Mouse (Mus musculus) hindbrain, embryonic 12.5 days (tissue): ENCODE results near the gene Rpf2. TPM values are rescaled to one million over a fixed set of nuclear protein-coding genes. Genes with fewer than 3 reads are reported as not detected.

ENCODE experiments used
- ATAC-seq: fragments of 200-750 bp; cut with Nextera tagmentation; 2 replicates; pipeline ENCODE4 v1.8.0; 2017; ENCODE audit warnings: moderate TSS enrichment; ENCODE audit not compliant: low FRiP score
- H3K27ac ChIP-seq: fragments of 300-500 bp; sonication (generic); 2 replicates; pipeline ENCODE4 v1.5.1; 2016; ENCODE audit warnings: mild to moderate bottlenecking
- H3K27me3 ChIP-seq: fragments of 300-500 bp; sonication (generic); 2 replicates; pipeline ENCODE4 v1.6.1; 2016; ENCODE audit warnings: mild to moderate bottlenecking
- H3K36me3 ChIP-seq: fragments of 300-500 bp; sonication (generic); 2 replicates; pipeline ENCODE4 v1.6.1; 2016; ENCODE audit warnings: mild to moderate bottlenecking
- H3K4me1 ChIP-seq: fragments of 300-500 bp; sonication (generic); 2 replicates; pipeline ENCODE4 v1.6.1; 2016
- H3K4me2 ChIP-seq: fragments of 300-500 bp; sonication (generic); replicated peaks from 2 replicates; pipeline ENCODE4 v1.6.1; 2016; ENCODE audit warnings: mild to moderate bottlenecking
- H3K4me3 ChIP-seq: fragments of 300-500 bp; sonication (generic); 2 replicates; pipeline ENCODE4 v1.5.1; 2016; ENCODE audit warnings: mild to moderate bottlenecking
- H3K9ac ChIP-seq: fragments of 300-500 bp; sonication (generic); 2 replicates; pipeline ENCODE4 v1.6.1; 2016; ENCODE audit warnings: mild to moderate bottlenecking, moderate library complexity
- H3K9me3 ChIP-seq: fragments of 300-500 bp; sonication (generic); replicated peaks from 2 replicates; pipeline ENCODE4 v1.6.1; 2016; ENCODE audit warnings: mild to moderate bottlenecking
- WGBS: fragments of 180-500 bp; shearing (Covaris S2); methylation state at CpG from one replicate; pipeline ENCODE4 v1.1.7; 2016; 5-methylcytosine and 5-hydroxymethylcytosine counted together
- polyA plus RNA-seq: library from polyadenylated mRNA; unstranded; fragments of >200 nt; fragmentation: Nextera tagmentation; extraction: Ambion mirVana; gene quantifications from 2 replicates; pipeline ENCODE4 v1.2.1, GENCODE M21; 2016

The Rpf2 gene
- polyA plus RNA-seq, 1 experiment from 2014 or later: 65.4 TPM

DNA sequence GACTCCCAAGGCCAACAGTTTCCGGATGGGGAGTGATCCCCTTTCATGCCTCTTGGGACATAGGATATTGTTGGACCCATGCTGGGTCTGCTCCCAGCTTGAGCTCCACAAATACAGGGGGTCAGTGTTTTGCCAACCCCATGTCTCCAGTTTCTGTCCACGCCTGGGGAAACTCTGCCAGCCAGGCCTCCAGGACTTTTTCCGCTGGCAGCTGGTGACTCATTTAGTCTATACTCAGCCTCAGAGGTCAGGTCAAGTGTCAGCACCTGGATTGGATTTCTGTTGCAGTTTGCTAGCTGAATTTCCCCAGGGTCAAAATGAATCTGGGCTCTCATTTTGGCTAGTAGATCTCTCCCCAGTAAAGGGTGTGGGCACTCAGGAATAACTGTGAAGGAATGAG lies 58.0 kb downstream of the Rpf2 start:
- no peak for ATAC-seq
- Histone ChIP-seq H3K9ac (no peak overlapping the region), H3K27me3 (no peaks in the 10 kb centered on the region), H3K4me1 (peaks cover 5% of the 10 kb centered on the region), H3K27ac (no peak overlapping the region), H3K9me3 (no peaks in the 10 kb centered on the region), H3K4me2 (no peak overlapping the region), H3K4me3 (no peak overlapping the region), H3K36me3 (no peaks in the 10 kb centered on the region)
- 65% methylated on average over 3 of the region's 3 CpGs for WGBS

DNA sequence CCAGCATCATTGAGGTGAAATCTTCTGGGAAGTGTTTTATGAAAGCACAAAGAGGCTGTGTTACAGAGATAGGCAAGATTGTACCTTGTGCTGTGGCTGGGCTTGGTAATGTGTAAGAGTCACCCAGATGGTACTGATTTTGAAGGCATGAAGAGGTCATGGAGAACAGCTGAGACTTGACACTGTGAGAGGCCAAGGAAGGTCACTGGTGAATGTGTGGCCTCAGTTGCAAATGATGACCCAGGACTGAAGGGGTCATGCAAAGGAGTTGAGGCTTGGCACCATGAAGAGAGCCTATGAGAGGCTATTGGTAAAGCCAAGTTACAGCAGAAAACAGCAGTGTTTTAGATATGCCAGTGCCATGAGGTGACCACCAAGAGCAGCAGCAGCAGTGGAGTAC lies 60.9 kb downstream of the Rpf2 start:
- Histone ChIP-seq H3K4me1 (no peaks in the 10 kb centered on the region), H3K27ac (no peak overlapping the region), H3K36me3 (no peaks in the 10 kb centered on the region), H3K4me2 (no peak overlapping the region), H3K9ac (no peak overlapping the region), H3K4me3 (no peak overlapping the region), H3K9me3 (no peaks in the 10 kb centered on the region), H3K27me3 (no peaks in the 10 kb centered on the region)
- ATAC-seq: no peak

DNA sequence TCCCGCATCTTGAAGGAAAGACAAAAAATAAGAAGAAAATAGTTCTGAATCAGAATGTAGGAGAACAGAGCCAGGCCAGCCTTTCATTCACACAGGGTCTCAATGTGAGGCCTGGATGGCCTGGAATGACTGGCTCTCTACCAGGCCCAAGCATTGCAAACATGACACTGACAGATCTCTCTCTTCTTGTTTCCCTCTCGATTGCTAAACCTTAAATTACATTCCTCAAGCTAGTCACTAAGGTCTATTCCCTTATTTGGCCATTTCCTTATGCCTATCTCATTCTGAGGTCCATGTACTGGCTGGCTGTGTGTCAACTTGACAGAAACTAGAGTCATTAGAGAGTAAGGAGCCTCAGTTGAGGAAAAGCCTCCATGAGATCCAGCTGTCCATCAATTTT lies 66.8 kb downstream of the Rpf2 start:
- H3K36me3 ChIP-seq: no peaks in the 10 kb centered on the region
- no peak overlapping the region for H3K4me3 ChIP-seq
- H3K27me3 ChIP-seq: no peaks in the 10 kb centered on the region
- H3K9me3 ChIP-seq: no peaks in the 10 kb centered on the region
- H3K4me1 ChIP-seq: no peaks in the 10 kb centered on the region
- H3K4me2 ChIP-seq: no peak overlapping the region
- ATAC-seq: no peak
- no peak overlapping the region for H3K9ac ChIP-seq
- WGBS: 77% methylated on average over 2 of the region's 2 CpGs
- H3K27ac ChIP-seq: no peak overlapping the region

DNA sequence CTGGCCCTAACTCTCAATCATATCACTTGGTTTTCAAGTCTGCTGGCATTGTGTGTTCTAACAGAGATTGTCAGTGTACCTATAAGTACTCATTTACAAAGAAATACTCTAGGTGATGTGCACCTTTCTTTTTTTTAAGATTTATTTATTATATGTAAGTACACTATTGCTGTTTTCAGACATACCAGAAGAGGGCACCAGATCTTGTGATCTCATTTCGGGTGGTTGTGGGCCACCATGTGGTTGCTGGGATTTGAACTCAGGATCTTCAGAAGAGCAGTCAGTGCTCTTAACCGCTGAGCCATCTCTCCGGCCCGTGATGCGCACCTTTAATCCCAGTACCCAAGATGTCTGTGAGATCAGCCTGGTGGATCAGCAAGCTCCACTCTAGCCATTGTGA lies 67.7 kb downstream of the Rpf2 start:
- WGBS: 92% methylated on average over 5 of the region's 5 CpGs
- no peaks in the 10 kb centered on the region for H3K36me3 ChIP-seq
- no peak overlapping the region for H3K9ac ChIP-seq
- H3K27ac ChIP-seq: no peak overlapping the region
- no peaks in the 10 kb centered on the region for H3K27me3 ChIP-seq
- H3K4me1 ChIP-seq: no peaks in the 10 kb centered on the region
- H3K4me3 ChIP-seq: no peak overlapping the region
- no peak for ATAC-seq
- H3K4me2 ChIP-seq: no peak overlapping the region
- no peaks in the 10 kb centered on the region for H3K9me3 ChIP-seq

DNA sequence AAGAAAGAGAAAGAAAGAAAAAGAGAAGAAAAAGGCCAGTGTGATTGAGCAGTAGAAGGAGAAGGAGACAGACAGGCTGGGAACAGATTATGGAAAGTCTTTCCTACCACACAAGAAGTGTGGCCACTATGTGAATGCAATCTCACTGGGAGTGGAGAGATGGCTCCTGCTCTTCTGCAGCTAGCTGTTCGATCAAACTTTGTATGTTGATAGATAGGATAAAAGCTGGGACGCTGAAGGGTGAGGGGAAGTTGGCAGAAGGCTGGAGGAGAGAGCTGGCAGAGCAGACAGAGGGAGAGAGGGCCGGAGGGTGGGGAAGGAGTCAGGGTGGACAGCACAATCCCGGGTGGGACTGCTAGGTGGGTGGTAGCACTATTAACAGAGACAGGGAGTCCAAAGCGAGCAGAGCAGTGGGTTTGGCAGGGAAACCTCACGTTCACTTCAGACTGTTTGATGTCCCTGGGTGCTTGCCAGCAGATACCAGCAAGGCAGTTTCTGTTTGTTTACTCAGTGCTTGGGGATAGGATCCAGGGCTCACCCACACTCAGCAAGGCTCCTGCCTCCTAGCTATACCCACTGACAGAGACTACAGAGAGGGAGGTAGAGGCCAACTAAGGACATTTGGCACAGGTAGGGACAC lies 69.4 kb downstream of the Rpf2 start:
- no peak overlapping the region for H3K4me3 ChIP-seq
- no peaks in the 10 kb centered on the region for H3K36me3 ChIP-seq
- H3K9me3 ChIP-seq: no peaks in the 10 kb centered on the region
- no peak overlapping the region for H3K9ac ChIP-seq
- H3K4me2 ChIP-seq: no peak overlapping the region
- no peaks in the 10 kb centered on the region for H3K27me3 ChIP-seq
- H3K4me1 ChIP-seq: no peaks in the 10 kb centered on the region
- 64% methylated on average over 6 of the region's 6 CpGs for WGBS
- no peak for ATAC-seq
- no peak overlapping the region for H3K27ac ChIP-seq

Other genes with a start within 250 kb of the Rpf2 start
- 0.35 and 0.49 TPM in 2 replicates for gene Mfsd4b1, start 221.8 kb downstream of the Rpf2 start, polyA plus RNA-seq
- gene Slc16a10, start 104.8 kb downstream of the Rpf2 start, polyA plus RNA-seq: 12.6 and 13.6 TPM in 2 replicates
- gene Gtf3c6, start 11.1 kb upstream of the Rpf2 start, polyA plus RNA-seq: 135 and 136 TPM in 2 replicates
- gene Amd1, start 55.1 kb upstream of the Rpf2 start, polyA plus RNA-seq: 53.7 and 57.7 TPM in 2 replicates
- gene Cdk19, start 92.5 kb upstream of the Rpf2 start, polyA plus RNA-seq: 15.0 and 16.7 TPM in 2 replicates